Mouse (Mus musculus) urinary bladder, adult 18-20 months (tissue): Measurements from ENCODE around the gene Samd8.
A peak's percentile ranks its signal among the peaks of the same experiment; 100 is the strongest.

Experiments used
- DNase-seq, 2 experiments: peaks; one replicate each; pipeline ENCODE4 v3.0.0; 2022; ENCODE audit warnings: low spot score in 2 of 2, mixed read lengths in 2 of 2

The Samd8 gene

GRCm38 (mm10) chr14:21750008-21750880, at the start of gene Samd8:
Gene Samd8, plus strand, starts transcription at chr14:21750531.
- peak; percentile 69 to 70 for DNase-seq

- no peak for DNase-seq
These were observed 47.6 kb upstream of the Samd8 start for GRCm38 (mm10) chr14:21702691-21703090.

DNA sequence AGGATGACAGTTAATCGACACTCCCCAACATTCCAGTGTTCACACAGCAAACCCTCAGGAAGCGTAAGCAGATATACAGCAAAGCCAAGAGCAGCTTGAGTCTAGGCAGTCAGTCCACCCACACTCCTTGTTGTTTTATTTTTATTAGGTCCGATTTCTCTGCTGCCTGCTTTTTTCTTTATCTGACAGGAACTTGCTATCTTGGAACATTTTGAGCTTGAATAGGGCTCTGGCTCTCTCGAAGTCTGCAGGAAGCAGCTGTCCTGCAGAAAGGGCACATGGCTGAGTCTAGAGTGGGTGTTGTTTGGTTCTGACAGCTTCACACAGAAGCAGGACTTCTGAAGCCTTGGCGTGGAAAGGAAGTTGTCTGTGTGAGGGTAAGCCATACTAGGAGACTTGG, 47.1 kb upstream of the Samd8 start:
- DNase-seq: no peak

- no peak for DNase-seq
These were observed 44.9 kb upstream of the Samd8 start for GRCm38 (mm10) chr14:21705462-21705861.

DNA sequence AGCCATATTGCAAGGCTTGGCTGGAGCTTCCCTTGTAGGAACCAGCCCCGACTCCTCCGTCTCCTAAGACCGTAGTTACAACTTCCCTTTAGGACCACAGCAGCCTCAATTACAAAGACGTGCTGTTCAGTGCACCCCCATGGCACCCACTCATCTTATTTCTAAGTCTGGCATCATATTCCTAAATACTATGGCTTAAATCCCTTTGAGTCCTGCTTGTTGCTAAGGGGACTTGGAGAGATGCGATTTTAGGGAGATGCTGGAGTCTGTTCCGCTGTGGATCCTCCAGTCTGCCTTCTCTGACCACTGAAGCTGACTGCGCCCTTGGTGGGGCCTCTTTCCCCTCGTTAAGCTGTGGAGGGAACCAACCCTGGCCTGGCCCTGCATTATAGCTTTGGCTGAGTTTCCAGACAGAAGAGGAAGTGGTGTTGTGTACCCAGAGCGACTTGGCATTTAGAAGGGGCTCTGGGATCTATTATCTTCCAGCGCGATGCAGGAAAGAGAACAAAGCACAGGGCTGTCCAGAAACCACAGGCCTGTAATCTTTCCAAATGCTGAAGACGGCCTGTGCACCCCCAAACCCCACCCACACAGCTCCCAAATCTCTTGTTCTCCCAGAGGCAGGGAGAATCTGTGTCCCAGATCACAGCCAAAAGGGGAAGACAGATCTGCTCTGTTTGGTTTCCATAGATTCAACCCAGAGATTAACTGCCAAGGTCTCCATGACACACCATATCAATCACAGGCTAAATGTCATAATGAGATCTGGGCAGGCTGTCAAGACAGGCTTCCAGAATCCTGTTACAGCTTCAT, 43.4 kb upstream of the Samd8 start:
- no peak for DNase-seq

- DNase-seq: no peak
These were observed 40.8 kb upstream of the Samd8 start for GRCm38 (mm10) chr14:21709545-21709944.

- no peak for DNase-seq
These were observed 39.1 kb upstream of the Samd8 start for GRCm38 (mm10) chr14:21711231-21711630.

GRCm38 (mm10) chr14:21714486-21714885, 35.8 kb upstream of the Samd8 start, which contains the start of gene Dupd1:
Gene Dupd1, minus strand, starts transcription at chr14:21714576.
- no peak for DNase-seq

GRCm38 (mm10) chr14:21719646-21720383, 30.5 kb upstream of the Samd8 start:
- no peak for DNase-seq

DNA sequence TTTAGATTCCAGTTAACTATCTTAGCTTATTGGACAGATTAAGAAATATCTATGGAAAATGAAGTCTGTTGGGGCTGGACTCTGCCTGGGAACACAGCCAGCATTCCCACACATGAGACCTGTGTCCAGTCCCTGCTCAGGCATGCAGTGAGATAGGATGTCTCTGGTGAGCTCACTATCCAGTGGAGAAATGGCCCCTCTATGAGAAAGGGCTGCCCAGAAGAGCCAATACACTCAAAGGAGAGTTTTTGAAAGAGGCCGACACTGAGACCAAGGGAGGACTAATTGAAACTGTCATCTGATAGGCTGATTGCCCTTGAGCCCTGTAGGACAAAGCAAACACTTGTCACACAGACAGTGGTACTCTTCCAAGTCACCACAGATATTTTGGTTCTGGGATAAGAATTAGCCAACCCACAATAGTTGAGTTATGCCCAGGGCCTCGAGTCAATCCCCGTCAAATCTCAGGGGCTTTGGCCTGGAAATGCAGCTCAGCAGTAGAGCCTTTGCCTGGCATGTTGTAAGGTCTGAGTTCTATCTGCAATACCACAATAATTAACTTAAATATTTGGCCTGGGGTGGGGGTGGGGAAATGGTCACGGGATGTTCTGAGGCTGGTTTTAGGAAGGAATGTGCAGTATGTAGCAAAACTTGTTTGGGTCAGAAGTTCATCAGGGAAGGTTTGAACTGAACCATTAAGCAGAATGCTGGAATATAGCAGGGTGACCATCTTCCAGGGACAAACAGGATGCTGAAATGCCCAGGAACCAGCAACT, 29.7 kb upstream of the Samd8 start:
- no peak for DNase-seq

DNA sequence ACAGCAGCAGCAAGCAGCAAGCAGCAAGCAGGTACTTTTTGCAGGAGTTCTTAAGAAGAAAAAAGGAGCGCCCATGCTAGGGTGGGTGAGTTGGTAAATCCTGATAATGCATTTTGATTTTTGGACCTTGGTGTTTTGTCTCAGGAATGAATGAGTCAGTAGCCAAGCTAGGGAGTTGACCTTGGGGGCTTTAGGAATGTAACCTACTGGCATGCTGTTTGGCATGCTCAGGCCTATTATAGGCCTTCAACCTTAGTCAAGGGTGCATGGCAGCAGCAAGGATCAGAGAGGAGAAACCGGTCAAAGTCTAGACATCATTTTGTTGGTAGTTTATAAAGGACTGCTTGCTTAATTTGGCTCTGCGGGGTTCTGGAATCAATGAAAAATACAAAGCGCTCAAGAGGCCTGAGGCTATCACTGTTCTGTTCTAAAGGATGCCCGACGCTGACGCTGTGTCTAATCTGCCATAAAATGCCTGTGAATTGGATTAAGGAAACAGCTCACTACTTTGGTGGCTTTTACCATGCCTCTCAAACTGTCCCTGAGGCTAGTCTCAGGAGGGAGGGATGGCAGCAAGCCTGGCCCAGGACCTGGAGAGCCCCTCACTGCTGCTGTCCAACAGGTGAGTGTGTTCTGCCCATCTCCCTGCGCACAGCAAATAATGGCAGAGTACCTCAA, 28.2 kb upstream of the Samd8 start:
- DNase-seq: no peak

GRCm38 (mm10) chr14:21729031-21729732, 21.1 kb upstream of the Samd8 start:
- DNase-seq: no peak

GRCm38 (mm10) chr14:21729936-21730335, 20.4 kb upstream of the Samd8 start:
- no peak for DNase-seq

DNA sequence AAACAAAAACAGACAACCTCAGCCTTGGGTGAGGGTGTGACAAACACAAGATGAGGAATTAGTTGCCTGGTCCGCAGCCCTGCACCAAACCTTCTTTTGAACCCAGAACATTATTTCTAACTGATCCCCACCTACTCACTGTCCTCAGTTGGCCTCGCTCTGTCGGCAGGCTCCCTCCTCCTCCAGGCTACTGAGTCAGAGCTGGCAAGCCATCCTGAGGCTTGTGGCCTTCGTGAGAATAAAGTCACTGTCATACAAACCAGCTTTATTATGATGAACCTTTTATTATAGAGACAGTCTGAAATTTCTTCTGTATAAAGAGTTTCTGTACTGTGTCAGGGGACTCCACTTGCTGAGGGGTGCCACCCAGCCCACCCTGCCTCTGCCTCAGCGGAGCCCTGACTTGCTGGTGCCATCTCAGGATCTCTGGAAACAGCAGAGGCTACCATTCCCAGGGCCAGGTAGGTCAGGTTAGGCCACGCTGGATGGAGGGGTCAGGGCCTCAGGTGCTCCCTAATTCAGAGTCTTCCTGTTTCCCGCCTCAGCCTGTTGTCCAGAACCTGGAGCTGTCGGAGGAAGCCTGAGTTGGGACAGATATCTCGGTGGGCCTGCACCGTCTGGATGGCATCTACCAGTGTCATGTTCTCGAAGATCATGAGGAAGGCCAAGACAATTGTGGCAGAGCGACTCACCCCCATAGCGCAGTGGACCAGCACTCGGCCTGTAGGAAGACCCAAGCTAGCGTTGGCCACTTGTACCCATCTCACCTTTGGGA, 17.0 kb upstream of the Samd8 start:
- no peak for DNase-seq

DNA sequence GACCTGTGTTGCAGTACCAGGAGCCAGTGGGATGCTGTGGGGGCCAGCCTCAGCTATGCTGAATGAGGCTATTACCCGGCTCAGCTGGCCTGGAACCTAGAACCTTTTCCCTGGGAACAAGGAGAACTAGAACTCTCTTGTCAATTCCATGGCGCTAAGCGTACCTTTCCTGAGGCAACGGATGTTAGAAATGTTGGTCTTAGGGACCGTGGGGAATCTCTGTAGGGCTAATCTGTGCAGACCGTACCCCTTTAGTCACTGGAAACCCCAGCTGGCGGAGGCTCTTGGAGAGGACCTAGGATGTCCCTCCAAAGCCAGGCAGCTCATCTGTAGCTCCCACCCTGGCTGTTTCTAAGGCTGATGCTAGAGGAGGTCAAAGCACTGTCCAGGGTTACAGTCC, 10.0 kb upstream of the Samd8 start:
- no peak for DNase-seq

GRCm38 (mm10) chr14:21741314-21741713, 9.0 kb upstream of the Samd8 start:
- no peak for DNase-seq

- peak; percentile 56 to 65 for DNase-seq
These were observed 8.5 kb upstream of the Samd8 start for GRCm38 (mm10) chr14:21741786-21742185.

- DNase-seq: no peak
These were observed 7.9 kb upstream of the Samd8 start for GRCm38 (mm10) chr14:21742441-21742840.

DNA sequence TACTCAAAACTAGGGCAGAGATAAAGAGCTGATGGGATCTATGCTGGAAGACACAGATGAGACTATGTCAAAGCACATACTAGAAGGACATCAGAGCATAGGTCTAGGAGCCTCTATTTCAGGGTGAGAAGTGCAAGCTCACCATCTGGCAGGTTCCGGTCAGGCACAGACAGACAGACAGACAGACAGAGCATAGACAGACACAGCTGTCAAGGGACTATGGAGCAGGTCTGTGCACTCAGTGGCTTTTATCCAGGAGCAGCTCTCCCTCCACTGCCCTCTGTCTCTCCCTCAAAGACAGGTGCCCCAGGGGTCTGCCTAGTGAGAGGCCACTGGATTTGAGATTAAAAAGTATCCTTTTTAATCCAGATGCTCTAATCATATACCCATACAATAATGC, 6.2 kb upstream of the Samd8 start:
- no peak for DNase-seq
